Mouse (Mus musculus): ENCODE results near the gene U2af1l4. TPM values are rescaled to one million over a fixed set of nuclear protein-coding genes. Genes with fewer than 3 reads are reported as not detected.

Gene U2af1l4
- polyA plus RNA-seq, 2 experiments = 75.8 to 95.6 TPM

DNA sequence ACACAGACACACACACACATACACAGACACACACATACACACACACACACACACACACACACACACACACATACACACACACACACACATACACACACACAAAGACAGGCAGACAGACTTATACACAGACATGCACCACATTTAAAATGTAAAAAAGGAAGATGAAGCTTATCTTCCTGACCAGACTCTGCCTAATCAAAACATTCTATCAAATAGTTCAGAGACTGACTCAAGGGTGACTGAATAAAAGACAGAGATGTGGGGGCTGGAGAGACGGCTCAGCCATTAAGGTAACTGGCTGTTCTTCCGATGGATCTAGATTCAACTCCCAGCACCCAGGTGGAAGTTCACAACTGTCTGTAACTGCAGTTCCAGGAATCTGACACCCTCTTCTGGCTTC is 18.8 kb upstream of the U2af1l4 start:
- H3K4me1 ChIP-seq (ENCODE audit: control insufficient read depth, insufficient read depth, low read length) = no peaks in the 10 kb centered on the region
- no peak for ATAC-seq (ENCODE audit: low FRiP score, low read depth)
- no peak for DNase-seq (ENCODE audit: low spot score)
- H3K27me3 ChIP-seq (ENCODE audit: control insufficient read depth, insufficient read depth, low read length) = no peaks in the 10 kb centered on the region
- H3K4me3 ChIP-seq (replicated peaks; ENCODE audit: low read length) = no peak overlapping the region
- no peaks in the 10 kb centered on the region for H3K9me3 ChIP-seq (ENCODE audit: control insufficient read depth, low read length)
- no peak overlapping the region for H3K27ac ChIP-seq (replicated peaks; ENCODE audit: low read depth, low read length)
- WGBS = 98% methylated on average over 2 of the region's 2 CpGs
- peaks cover 57% of the 10 kb centered on the region for H3K36me3 ChIP-seq (ENCODE audit: control insufficient read depth, insufficient read depth, low read length)
- no peak overlapping the region for H3K4me2 ChIP-seq (replicated peaks; ENCODE audit: low read depth, low read length, severe bottlenecking)
- H3K9ac ChIP-seq (ENCODE audit: low read depth, low read length, severe bottlenecking) = no peak overlapping the region
- no peak for TF ChIP-seq POLR2A (IDR thresholded peaks at IDR 0.05; ENCODE audit: borderline replicate concordance, extremely low read depth, insufficient read depth, insufficient read length)

DNA sequence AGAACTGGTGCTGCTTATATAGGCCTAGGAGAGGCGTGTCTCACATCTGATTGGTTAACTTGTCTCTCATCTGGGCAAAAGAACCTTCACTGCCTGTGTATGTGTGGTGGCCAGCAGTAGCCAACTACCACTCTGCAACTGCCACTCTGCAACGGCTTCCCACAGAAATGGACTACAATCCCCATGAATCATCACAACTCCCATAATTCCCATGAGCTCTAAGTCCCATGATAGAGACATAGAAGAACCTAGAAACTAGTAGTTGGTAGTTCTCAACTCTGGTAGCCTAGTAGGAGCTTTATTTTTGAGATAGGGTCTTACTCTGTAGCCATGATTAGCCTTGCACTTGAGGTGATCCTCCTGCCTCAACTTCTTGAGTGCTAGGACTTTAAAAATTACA is 13.2 kb upstream of the U2af1l4 start:
- H3K27ac ChIP-seq (replicated peaks; ENCODE audit: low read depth, low read length) = no peak overlapping the region
- no peak overlapping the region for H3K9ac ChIP-seq (ENCODE audit: low read depth, low read length, severe bottlenecking)
- 80% methylated on average over 2 of the region's 2 CpGs for WGBS
- TF ChIP-seq POLR2A (IDR thresholded peaks at IDR 0.05; ENCODE audit: borderline replicate concordance, extremely low read depth, insufficient read depth, insufficient read length) = no peak
- H3K9me3 ChIP-seq (ENCODE audit: control insufficient read depth, low read length) = no peaks in the 10 kb centered on the region
- no peak overlapping the region for H3K4me2 ChIP-seq (replicated peaks; ENCODE audit: low read depth, low read length, severe bottlenecking)
- ATAC-seq (ENCODE audit: low FRiP score, low read depth) (no peak), DNase-seq (ENCODE audit: low spot score) (no peak)
- peaks cover 34% of the 10 kb centered on the region for H3K36me3 ChIP-seq (ENCODE audit: control insufficient read depth, insufficient read depth, low read length)
- peaks cover 11% of the 10 kb centered on the region for H3K4me1 ChIP-seq (ENCODE audit: control insufficient read depth, insufficient read depth, low read length)
- no peaks in the 10 kb centered on the region for H3K27me3 ChIP-seq (ENCODE audit: control insufficient read depth, insufficient read depth, low read length)
- no peak overlapping the region for H3K4me3 ChIP-seq (replicated peaks; ENCODE audit: low read length)

GRCm38 (mm10) chr7:30550603-30551002 is 12.5 kb upstream of the U2af1l4 start:
- no peak overlapping the region for H3K27ac ChIP-seq (replicated peaks; ENCODE audit: low read depth, low read length)

GRCm38 (mm10) chr7:30551445-30552101 is 11.5 kb upstream of the U2af1l4 start:
- H3K36me3 ChIP-seq (ENCODE audit: control insufficient read depth, insufficient read depth, low read length) = peaks cover 39% of the 10 kb centered on the region
- ATAC-seq (ENCODE audit: low FRiP score, low read depth) = peak; percentile 80
- WGBS = 2% methylated on average over 10 of the region's 10 CpGs

More at GRCm38 (mm10) chr7:30550603-30551002, 12.5 kb upstream of the U2af1l4 start:
- H3K27me3 ChIP-seq (ENCODE audit: control insufficient read depth, insufficient read depth, low read length) = no peaks in the 10 kb centered on the region
- no peak for DNase-seq (ENCODE audit: low spot score)
- no peak for TF ChIP-seq POLR2A (IDR thresholded peaks at IDR 0.05; ENCODE audit: borderline replicate concordance, extremely low read depth, insufficient read depth, insufficient read length)
- H3K9me3 ChIP-seq (ENCODE audit: control insufficient read depth, low read length) = no peaks in the 10 kb centered on the region
- no peak overlapping the region for H3K4me3 ChIP-seq (replicated peaks; ENCODE audit: low read length)
- H3K4me2 ChIP-seq (replicated peaks; ENCODE audit: low read depth, low read length, severe bottlenecking) = no peak overlapping the region
- WGBS = 95% methylated on average over 1 of the region's 1 CpGs
- no peak for ATAC-seq (ENCODE audit: low FRiP score, low read depth)
- H3K9ac ChIP-seq (ENCODE audit: low read depth, low read length, severe bottlenecking) = no peak overlapping the region
- peaks cover 11% of the 10 kb centered on the region for H3K4me1 ChIP-seq (ENCODE audit: control insufficient read depth, insufficient read depth, low read length)
- H3K36me3 ChIP-seq (ENCODE audit: control insufficient read depth, insufficient read depth, low read length) = peaks cover 39% of the 10 kb centered on the region

DNA sequence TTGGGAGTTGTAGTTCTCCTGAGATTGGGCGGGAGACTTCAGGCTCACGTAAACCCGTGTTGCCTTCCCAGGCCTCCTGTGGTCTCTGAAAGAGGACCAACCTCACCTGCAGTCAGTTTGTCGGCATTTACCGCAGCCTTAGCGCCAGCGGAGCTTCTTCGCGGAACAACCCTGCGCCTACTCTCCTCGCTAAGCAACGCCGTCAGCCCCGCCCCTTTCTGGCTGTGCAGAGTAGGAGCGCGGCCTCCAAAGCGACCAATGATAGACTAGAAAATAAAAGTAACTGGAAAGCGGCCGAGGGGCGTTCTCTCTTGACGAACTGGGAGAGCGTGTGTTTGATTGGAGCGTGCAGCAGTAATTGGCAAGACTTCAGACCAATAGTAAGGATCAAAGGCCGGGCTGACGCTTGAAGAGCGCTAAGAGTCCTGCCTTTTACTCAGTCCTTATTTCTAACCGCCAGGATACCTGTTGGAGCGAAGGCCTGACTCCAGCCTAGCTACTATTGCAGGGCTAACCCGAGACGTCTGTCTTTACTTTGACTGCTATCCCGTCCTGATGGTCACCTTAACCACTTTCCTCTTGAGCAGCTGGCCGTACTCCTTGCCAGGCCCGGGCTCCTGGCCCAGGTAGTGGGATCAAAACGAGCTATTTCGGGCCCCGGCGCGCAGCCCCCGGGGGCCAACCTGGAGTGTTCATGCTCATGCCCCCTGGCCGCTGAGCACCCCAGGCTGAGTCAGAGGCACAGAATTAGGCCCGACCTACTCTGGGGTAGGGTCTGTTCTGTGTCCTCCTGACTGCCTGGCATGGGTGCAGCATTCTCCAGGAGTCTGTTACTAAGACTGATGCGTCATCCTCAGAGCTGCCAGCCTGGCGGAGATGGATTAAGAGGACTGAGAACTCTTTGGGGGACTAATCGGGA is 10.7 kb upstream of the U2af1l4 start, which contains the start of the genes Hspb6 and Proser3:
Hspb6 (plus strand) TSS at position 77 of the 919 bp plus-strand sequence.
Proser3 (minus strand) TSS at position 198 of the 919 bp plus-strand sequence.
- H3K4me1 ChIP-seq (ENCODE audit: control insufficient read depth, insufficient read depth, low read length) = peaks cover 11% of the 10 kb centered on the region
- DNase-seq (ENCODE audit: low spot score) (peak; percentile 100), ATAC-seq (ENCODE audit: low FRiP score, low read depth) (peak; percentile 97)
- no peaks in the 10 kb centered on the region for H3K9me3 ChIP-seq (ENCODE audit: control insufficient read depth, low read length)
- peaks cover 47% of the 10 kb centered on the region for H3K36me3 ChIP-seq (ENCODE audit: control insufficient read depth, insufficient read depth, low read length)
- 1% methylated on average over 44 of the region's 44 CpGs for WGBS
- H3K4me3 ChIP-seq (replicated peaks; ENCODE audit: low read length) = peak within 1 kb of the TSS; percentile 71
- peak within 1 kb of the TSS; percentile 98 for H3K27ac ChIP-seq (replicated peaks; ENCODE audit: low read depth, low read length)
- H3K9ac ChIP-seq (ENCODE audit: low read depth, low read length, severe bottlenecking) = peak within 1 kb of the TSS; percentile 76
- peak within 1 kb of the TSS; percentile 95 for H3K4me2 ChIP-seq (replicated peaks; ENCODE audit: low read depth, low read length, severe bottlenecking)
- TF ChIP-seq POLR2A (IDR thresholded peaks at IDR 0.05; ENCODE audit: borderline replicate concordance, extremely low read depth, insufficient read depth, insufficient read length) = peak; percentile 78; the same call in 1 of the 2 replicates
- no peaks in the 10 kb centered on the region for H3K27me3 ChIP-seq (ENCODE audit: control insufficient read depth, insufficient read depth, low read length)

More at GRCm38 (mm10) chr7:30551445-30552101, 11.5 kb upstream of the U2af1l4 start:
- no peaks in the 10 kb centered on the region for H3K27me3 ChIP-seq (ENCODE audit: control insufficient read depth, insufficient read depth, low read length)
- no peak for TF ChIP-seq POLR2A (IDR thresholded peaks at IDR 0.05; ENCODE audit: borderline replicate concordance, extremely low read depth, insufficient read depth, insufficient read length)
- peak overlapping the region; percentile 44 for H3K4me2 ChIP-seq (replicated peaks; ENCODE audit: low read depth, low read length, severe bottlenecking)
- DNase-seq (ENCODE audit: low spot score) = peak; percentile 87
- no peaks in the 10 kb centered on the region for H3K9me3 ChIP-seq (ENCODE audit: control insufficient read depth, low read length)
- peak overlapping the region; percentile 71 for H3K4me3 ChIP-seq (replicated peaks; ENCODE audit: low read length)
- H3K9ac ChIP-seq (ENCODE audit: low read depth, low read length, severe bottlenecking) = peak overlapping the region; percentile 76
- peaks cover 11% of the 10 kb centered on the region for H3K4me1 ChIP-seq (ENCODE audit: control insufficient read depth, insufficient read depth, low read length)
- peak overlapping the region; percentile 98 for H3K27ac ChIP-seq (replicated peaks; ENCODE audit: low read depth, low read length)
